Mouse (Mus musculus) sigmoid colon, adult 10 weeks (tissue): ENCODE measurements around the gene Pygb. TPM values are rescaled to one million over a fixed set of nuclear protein-coding genes. Genes with fewer than 3 reads are reported as not detected.

Experiments used
- polyA plus RNA-seq: library from polyadenylated mRNA; stranded (reverse); fragments of 350-450 nt; fragmentation: Illumina TruSeq; extraction: RNeasy Lipid Tissue Mini Kit (QIAGEN cat#74804); gene quantifications from one replicate; pipeline ENCODE4 v1.2.3, GENCODE M21; 2014; ENCODE audit warnings: low read depth, low replicate concordance

Gene Pygb
- polyA plus RNA-seq, result 19.6 TPM

DNA sequence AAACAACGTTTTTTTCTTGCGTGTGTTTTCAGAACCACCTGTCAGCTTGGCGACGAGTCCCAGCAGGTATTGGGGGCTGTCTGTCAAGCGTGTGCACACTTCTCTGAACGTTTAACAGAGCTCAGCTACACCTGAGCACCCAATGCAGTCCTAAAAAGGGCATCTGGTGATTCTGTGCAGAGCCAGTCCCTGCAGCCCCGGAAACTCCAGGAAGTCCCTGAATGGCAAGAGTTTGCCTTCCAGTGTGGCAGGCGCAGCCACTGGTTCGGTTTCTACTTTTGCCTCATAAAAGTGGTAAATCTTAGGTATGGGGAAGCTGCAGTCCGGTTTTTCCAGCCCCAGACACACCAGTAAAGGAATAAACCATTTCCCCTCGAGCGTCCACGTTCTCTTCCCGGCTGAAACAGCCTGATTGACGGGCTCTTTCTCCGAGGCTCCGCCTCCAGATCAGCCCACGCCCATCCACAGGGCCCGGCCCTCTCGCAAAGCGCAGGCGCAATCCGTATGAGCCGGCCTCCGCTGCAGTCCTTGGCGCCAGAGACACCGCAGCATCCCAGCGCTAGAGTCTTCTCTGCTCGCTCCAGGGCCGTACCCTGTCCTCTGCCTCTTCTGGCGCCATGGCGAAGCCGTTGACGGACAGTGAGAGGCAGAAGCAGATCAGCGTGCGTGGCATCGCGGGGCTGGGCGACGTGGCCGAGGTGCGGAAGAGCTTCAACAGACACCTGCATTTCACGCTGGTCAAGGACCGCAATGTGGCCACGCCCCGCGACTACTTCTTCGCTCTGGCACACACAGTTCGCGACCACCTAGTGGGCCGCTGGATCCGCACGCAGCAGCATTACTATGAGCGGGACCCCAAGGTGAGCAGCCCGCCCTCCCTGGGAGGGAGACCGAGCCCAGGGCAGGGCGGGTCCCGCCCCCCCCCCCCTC lies at the start of gene Pygb:
Gene Pygb (plus strand): TSS at position 485 of the 930 bp plus-strand sequence.

GRCm38 (mm10) chr2:150748854-150749253 lies 37.7 kb upstream of the Pygb start, which contains the start of gene Entpd6:
Gene Entpd6 (plus strand): TSS chr2:150749042.

Other genes starting within 250 kb of the Pygb start
- gene Cst7, start 216.3 kb upstream of the Pygb start, polyA plus RNA-seq, result 0.79 TPM
- gene Apmap, start 178.2 kb upstream of the Pygb start, polyA plus RNA-seq, result 47.1 TPM
- 39.2 TPM for gene Acss1, start 118.2 kb upstream of the Pygb start, polyA plus RNA-seq
- gene Vsx1, start 97.4 kb upstream of the Pygb start, polyA plus RNA-seq, result not detected
- 3.9 TPM for gene Entpd6, start 37.7 kb upstream of the Pygb start, polyA plus RNA-seq
- 66.9 TPM for gene Abhd12, start 118.0 kb downstream of the Pygb start, polyA plus RNA-seq
- gene Gins1, start 118.7 kb downstream of the Pygb start, polyA plus RNA-seq, result 5.3 TPM